Mouse (Mus musculus) heart, embryonic 10.5 days (tissue): ENCODE measurements around the gene Ppm1h. TPM values are rescaled to one million over a fixed set of nuclear protein-coding genes. Genes with fewer than 3 reads are reported as not detected.

Source experiments
- DNase-seq: peaks from one replicate; pipeline ENCODE4 v3.0.0-alpha.2; 2017; ENCODE audit warnings: low spot score
- H3K27ac ChIP-seq: fragments of 300-500 bp; sonication (generic); 2 replicates; pipeline ENCODE4 v1.5.1; 2016; ENCODE audit warnings: mild to moderate bottlenecking
- H3K27me3 ChIP-seq: fragments of 300-500 bp; sonication (generic); 2 replicates; pipeline ENCODE4 v1.6.1; 2016; ENCODE audit warnings: mild to moderate bottlenecking; ENCODE audit not compliant: poor library complexity, insufficient read depth, severe bottlenecking
- H3K36me3 ChIP-seq: fragments of 300-500 bp; sonication (generic); 2 replicates; pipeline ENCODE4 v1.6.1; 2016; ENCODE audit warnings: mild to moderate bottlenecking, moderate library complexity
- H3K4me1 ChIP-seq: fragments of 300-500 bp; sonication (generic); 2 replicates; pipeline ENCODE4 v1.6.1; 2016; ENCODE audit warnings: mild to moderate bottlenecking
- H3K4me3 ChIP-seq: fragments of 300-500 bp; sonication (generic); 2 replicates; pipeline ENCODE4 v1.5.1; 2016; ENCODE audit warnings: mild to moderate bottlenecking, moderate library complexity
- H3K9me3 ChIP-seq: fragments of 300-500 bp; sonication (generic); 2 replicates; pipeline ENCODE4 v1.6.1; 2016; ENCODE audit warnings: mild to moderate bottlenecking, moderate library complexity
- whole genome bisulfite sequencing: fragments of 180-500 bp; shearing (Covaris S2); methylation state at CpG from one replicate; pipeline ENCODE4 v1.1.7; 2016; 5-methylcytosine and 5-hydroxymethylcytosine counted together
- polyA plus RNA-seq: library from polyadenylated mRNA; unstranded; fragments of >200 nt; fragmentation: Nextera tagmentation; extraction: Ambion mirVana; gene quantifications from 2 replicates; pipeline ENCODE4 v1.2.1, GENCODE M21; 2016

Ppm1h gene
- polyA plus RNA-seq, 1 experiment from 2014 or later = 2.3 TPM

DNA sequence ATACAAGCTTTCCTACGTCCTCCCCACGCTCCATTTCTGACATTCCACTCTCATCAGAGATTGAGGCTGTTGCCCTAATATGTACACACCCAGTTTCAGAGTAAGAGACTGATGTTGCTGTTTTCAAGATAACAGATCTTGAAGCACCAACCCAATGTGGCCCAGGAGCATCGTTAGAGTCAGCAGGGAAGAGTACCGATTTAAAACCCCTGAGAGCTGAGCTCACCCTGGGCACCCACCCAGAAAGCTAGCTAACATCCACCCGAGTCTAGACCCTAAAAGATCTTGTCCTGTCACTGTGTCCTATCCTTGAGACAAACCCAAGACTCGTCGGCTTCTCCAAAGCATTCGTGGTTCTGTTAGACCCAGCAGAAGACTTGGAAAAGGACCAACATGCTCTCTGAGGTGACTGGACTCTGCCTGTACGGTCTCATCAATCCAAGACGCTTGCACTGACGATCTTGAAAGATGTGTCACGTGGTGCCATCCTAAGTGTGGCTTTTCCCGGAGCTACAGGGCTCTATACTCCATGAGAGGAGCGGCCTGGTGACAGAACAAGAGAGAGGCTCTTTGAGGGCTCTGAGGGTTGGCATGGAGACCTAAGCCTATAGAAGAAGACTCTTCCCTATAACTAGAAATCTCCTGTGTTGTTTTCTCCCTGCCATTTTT, 212.3 kb downstream of the Ppm1h start:
- Histone ChIP-seq H3K36me3 (no peaks in the 10 kb centered on the region), H3K27ac (0 out of 2 replicates have a peak overlapping the region, but pooled peaks have one; percentile 3), H3K27me3 (no peaks in the 10 kb centered on the region), H3K4me3 (no peak overlapping the region), H3K9me3 (no peaks in the 10 kb centered on the region), H3K4me1 (peaks cover 48% of the 10 kb centered on the region)
- 75% methylated on average over 14 of the region's 14 CpGs for whole genome bisulfite sequencing
- no peak for DNase-seq

DNA sequence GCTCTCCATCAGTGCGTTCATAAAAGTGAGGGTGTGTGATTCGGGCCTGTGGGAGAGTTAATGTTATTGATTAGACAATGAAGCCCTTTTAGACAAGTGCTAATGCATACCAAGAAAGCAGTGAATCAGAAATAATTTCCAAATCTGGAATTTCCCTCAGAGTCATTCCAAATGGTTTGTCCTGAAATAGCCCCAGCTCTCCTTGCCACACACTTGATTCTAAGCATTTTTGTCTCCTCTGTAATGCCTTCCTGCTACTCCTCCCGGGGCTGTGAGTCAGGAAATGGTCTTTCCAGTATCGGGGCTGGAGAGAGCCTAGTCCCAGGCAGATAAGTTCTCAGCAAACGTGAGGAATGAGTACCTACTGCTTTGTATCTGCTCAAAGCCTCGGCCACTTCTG, 212.9 kb downstream of the Ppm1h start:
- WGBS = 50% methylated on average over 6 of the region's 6 CpGs
- no peak overlapping the region for H3K27ac ChIP-seq

DNA sequence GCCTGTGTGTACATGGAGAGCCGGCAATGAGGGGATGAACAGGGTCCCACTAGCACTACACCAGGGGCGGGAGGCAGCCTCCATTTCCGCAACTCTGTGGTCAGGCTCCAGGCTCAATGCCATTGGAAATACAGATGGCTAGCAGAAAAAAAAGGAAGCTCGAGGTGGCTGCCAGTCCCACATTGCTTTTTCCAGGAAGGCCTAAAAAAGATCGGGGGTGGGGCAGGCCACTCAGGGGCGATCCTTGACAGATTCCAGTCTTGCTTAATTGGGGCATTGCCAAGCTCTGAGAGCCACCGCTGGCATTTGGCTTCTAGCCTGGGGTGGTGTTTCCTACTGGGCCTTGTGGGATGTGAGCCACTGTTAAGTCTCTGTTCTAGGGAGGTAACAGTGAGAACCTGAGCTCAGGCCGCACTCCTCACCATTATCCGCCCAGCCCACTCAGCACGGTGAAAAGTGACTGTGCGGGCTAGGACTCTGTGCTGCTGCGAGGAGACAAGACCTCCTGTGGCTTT, 216.1 kb downstream of the Ppm1h start:
- DNase-seq = no peak
- H3K36me3 ChIP-seq = no peaks in the 10 kb centered on the region
- no peak overlapping the region for H3K4me3 ChIP-seq
- peak overlapping the region; percentile 73 for H3K27ac ChIP-seq
- H3K9me3 ChIP-seq = no peaks in the 10 kb centered on the region
- peaks cover 25% of the 10 kb centered on the region for H3K4me1 ChIP-seq
- no peaks in the 10 kb centered on the region for H3K27me3 ChIP-seq
- WGBS = 61% methylated on average over 12 of the region's 12 CpGs

More for the DNA sequence above, 212.9 kb downstream of the Ppm1h start:
- Histone ChIP-seq H3K9me3 (no peaks in the 10 kb centered on the region), H3K4me3 (no peak overlapping the region), H3K27me3 (no peaks in the 10 kb centered on the region), H3K36me3 (no peaks in the 10 kb centered on the region), H3K4me1 (peaks cover 42% of the 10 kb centered on the region)
- DNase-seq = no peak

DNA sequence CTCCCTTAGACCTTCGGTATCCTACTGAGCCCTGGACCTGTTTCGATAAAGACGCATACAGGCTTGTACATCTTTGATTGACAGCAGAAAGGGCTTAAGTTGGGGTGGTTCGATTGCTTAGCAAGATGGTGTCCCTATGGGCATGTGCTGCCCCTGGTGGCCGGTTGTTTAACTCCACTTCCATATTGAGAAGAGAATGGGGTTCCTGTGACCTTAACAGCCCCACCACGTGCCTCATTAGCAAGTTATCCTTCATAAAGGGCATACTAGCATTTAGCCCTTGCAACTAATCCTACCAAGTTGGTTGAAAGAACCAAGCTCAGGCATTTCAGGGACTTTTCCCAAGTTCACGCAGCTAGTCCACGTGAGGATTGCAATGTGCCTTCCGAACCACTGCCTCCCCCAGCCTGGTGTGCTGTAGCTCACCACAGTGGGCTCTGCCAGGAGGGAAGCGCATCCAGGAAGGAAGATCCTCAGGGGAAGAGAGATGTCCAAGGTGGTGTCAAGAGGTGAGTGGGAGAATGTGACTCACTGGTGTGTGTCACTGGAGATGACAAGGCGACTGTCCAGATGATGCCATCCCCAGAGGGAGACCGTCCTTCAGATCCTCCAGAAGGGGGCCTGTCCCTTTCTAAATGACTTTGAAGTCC, 216.7 kb downstream of the Ppm1h start:
- peaks cover 22% of the 10 kb centered on the region for H3K4me1 ChIP-seq
- H3K36me3 ChIP-seq = no peaks in the 10 kb centered on the region
- H3K4me3 ChIP-seq = no peak overlapping the region
- peak overlapping the region; percentile 73 for H3K27ac ChIP-seq
- H3K9me3 ChIP-seq = no peaks in the 10 kb centered on the region
- 75% methylated on average over 12 of the region's 12 CpGs for whole genome bisulfite sequencing
- DNase-seq = no peak
- no peaks in the 10 kb centered on the region for H3K27me3 ChIP-seq

DNA sequence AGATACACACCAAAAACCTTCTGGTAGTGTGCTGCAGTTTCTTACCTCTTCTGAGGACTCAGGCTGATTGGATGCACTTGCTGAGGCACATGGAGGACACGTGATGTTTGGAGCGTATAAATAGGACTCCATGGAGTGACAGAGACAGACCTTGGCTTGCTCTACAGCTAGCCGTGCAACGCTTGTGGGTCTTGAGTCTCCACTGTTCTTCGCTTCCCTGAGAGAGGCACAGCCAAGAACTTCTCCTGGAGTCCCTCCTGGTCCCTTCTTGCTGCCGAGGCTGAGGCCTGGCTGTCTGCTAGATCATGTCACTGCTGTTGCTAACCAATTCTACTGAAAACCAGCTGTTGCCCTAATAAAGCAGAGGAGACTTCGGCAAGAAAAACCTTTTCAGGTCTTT, 221.4 kb downstream of the Ppm1h start:
- peaks cover 2% of the 10 kb centered on the region; the same call in 1 of the 2 replicates for H3K4me1 ChIP-seq
- WGBS = 83% methylated on average over 7 of the region's 7 CpGs
- no peak overlapping the region for H3K27ac ChIP-seq

DNA sequence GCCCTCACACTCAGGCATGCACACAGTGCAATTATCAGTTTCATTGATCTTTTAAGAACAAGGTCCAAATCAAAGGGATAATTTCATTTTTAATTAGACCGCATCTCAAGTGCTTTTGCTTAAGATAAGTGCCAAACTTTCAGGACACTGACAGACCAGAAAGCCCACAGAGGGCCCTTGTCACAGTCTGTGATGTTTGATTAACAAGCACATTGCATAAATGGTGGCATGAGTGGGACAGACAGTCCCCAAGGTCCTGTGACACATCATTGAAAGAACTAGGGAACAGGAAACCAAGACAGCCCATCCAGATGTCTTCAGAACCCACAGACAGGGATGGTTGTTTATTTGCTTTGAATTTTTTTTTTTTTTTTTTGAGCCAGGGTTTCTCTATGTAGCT, 221.9 kb downstream of the Ppm1h start:
- no peaks in the 10 kb centered on the region for H3K27me3 ChIP-seq
- no peaks in the 10 kb centered on the region for H3K36me3 ChIP-seq
- H3K27ac ChIP-seq = no peak overlapping the region
- H3K4me3 ChIP-seq = no peak overlapping the region
- 89% methylated on average over 1 of the region's 1 CpGs for WGBS
- no peaks in the 10 kb centered on the region for H3K9me3 ChIP-seq
- DNase-seq = no peak
- H3K4me1 ChIP-seq = no peaks in the 10 kb centered on the region

More for the DNA sequence above, 221.4 kb downstream of the Ppm1h start:
- H3K4me3 ChIP-seq = no peak overlapping the region
- no peaks in the 10 kb centered on the region for H3K36me3 ChIP-seq
- no peaks in the 10 kb centered on the region for H3K27me3 ChIP-seq
- no peaks in the 10 kb centered on the region for H3K9me3 ChIP-seq
- no peak for DNase-seq

DNA sequence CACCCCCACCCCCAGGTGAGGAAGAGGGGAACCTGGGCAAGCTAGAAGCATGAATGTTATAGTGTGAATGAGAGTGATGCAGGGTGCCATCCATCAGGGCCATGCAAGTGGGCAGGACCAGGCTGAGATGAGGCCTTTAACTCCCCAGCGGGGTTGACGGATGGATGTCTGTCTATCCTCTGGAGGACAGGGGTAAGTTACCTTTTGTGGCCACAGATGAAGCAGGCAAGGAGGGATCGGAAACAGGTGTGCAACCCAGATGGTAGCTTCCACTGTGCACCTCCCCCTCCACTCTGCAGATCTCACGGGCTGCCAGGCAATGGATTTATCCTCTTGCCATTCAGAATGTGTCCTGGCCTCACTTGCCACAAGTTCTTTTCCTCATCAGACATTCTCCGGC, 222.8 kb downstream of the Ppm1h start:
- no peaks in the 10 kb centered on the region for H3K36me3 ChIP-seq
- H3K9me3 ChIP-seq = no peaks in the 10 kb centered on the region
- no peak overlapping the region for H3K27ac ChIP-seq
- no peaks in the 10 kb centered on the region for H3K4me1 ChIP-seq
- H3K27me3 ChIP-seq = no peaks in the 10 kb centered on the region
- H3K4me3 ChIP-seq = no peak overlapping the region
- no peak for DNase-seq
- WGBS = 83% methylated on average over 5 of the region's 5 CpGs

DNA sequence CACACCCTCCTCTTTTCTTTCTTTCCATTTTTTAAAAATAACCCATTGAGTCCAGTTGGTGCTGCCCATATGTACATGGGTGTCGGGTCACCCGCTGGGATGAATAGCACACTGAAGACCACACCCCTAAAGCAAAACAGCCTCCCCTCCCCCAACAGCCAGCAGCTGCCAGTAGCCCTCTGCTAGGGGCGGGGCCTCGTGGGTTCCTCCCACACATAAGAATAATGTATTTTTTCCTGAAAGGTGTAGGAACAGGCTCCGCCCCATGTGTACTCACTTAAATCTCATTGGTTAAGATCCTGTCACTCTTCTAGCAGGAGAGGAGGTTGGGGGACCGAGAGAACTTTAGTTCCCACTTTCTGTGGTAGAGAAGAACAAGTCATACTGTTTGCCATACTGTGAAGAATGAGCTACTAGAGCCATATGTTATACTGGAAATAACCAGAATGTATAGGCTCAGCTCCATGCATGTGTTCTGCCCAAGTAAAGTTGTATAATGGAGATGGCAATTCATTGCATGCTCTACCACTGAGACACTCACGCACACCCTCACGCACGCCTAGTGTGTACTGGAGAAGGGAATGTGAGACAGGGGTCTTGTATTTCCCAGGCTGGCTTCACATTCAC, 231.0 kb downstream of the Ppm1h start:
- no peak for DNase-seq
- WGBS = 88% methylated on average over 9 of the region's 9 CpGs
- Histone ChIP-seq H3K4me3 (no peak overlapping the region), H3K27me3 (no peaks in the 10 kb centered on the region), H3K9me3 (no peaks in the 10 kb centered on the region), H3K36me3 (no peaks in the 10 kb centered on the region), H3K4me1 (peaks cover 16% of the 10 kb centered on the region), H3K27ac (no peak overlapping the region)

DNA sequence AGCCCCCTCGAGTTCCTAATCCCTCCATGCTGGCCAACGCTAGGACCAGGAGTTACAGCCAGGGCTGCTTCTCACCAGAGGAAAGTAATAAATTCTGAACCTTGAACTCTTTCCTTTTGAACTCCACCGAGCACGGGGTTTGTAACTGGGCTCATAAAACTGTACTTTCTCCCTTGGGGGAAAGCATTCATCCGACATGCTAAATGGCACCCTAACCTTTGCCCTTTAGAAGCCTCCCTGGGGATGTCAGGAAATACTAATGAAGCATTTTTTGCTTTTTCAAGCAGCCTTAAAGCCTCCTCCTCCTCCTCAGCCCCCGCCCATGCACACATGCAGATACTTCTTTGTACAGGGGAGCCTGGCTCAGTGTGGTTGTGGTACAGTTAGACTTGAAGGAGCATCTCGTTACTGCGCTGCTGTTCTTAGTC, 232.2 kb downstream of the Ppm1h start:
- H3K27me3 ChIP-seq = no peaks in the 10 kb centered on the region
- no peaks in the 10 kb centered on the region for H3K36me3 ChIP-seq
- DNase-seq = no peak
- H3K27ac ChIP-seq = no peak overlapping the region
- no peak overlapping the region for H3K4me3 ChIP-seq
- H3K4me1 ChIP-seq = peaks cover 16% of the 10 kb centered on the region
- H3K9me3 ChIP-seq = no peaks in the 10 kb centered on the region
- WGBS = 74% methylated on average over 8 of the region's 8 CpGs

DNA sequence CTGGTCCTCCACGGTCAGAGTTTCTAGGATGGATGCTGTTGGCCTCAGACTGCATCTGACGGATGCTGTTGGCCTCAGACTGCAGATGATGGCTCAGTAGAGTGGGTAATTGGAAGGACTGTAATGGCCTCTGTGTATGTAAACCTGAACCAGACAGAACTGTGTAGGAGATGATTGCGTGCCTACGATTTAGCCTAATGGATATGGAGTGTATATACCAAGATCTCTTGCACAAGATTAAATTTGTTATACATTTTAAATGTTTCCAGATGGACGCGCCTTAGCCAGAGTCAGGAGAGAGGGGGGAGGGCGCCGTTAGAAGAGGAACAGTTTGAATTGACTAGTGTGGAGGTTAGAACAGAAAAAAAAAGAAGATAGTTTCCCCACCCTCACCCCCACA, 233.1 kb downstream of the Ppm1h start:
- Histone ChIP-seq H3K9me3 (no peaks in the 10 kb centered on the region), H3K4me1 (peaks cover 16% of the 10 kb centered on the region), H3K4me3 (no peak overlapping the region), H3K36me3 (no peaks in the 10 kb centered on the region), H3K27ac (no peak overlapping the region), H3K27me3 (no peaks in the 10 kb centered on the region)
- 69% methylated on average over 8 of the region's 8 CpGs for whole genome bisulfite sequencing
- DNase-seq = no peak

DNA sequence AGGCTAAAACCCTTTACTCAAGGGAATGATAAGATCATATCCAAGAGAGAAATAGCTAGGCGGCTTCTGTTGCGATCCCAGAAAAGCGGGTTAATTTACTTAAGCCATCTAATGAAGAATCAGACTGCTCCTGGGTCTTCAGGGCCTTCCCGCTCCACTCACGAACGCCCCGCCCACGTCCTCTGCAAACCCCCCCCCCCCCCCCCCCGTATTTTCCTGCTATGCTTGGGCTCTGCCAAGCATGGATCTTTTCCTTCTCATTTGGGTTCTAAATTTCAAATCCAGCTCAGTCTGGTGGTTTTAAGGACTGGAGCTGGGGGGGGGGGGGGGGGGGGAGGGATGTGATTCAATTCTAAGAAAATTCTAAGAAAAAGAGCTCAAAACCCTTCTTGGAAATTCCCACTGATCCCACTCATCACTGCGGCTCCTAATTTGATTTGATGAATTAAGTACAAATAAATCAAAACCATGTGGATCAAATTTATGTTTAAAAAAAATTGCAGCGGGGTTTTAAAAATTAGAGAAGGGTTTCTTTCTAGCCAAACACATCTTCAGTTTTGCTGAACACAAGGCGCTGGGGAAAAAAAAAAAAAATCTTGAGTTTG, 233.6 kb downstream of the Ppm1h start:
- H3K27me3 ChIP-seq = no peaks in the 10 kb centered on the region
- DNase-seq = no peak
- WGBS = 38% methylated on average over 12 of the region's 12 CpGs
- no peaks in the 10 kb centered on the region for H3K9me3 ChIP-seq
- H3K4me1 ChIP-seq = peaks cover 16% of the 10 kb centered on the region
- H3K4me3 ChIP-seq = peak overlapping the region; percentile 25; the same call in 1 of the 2 replicates
- no peaks in the 10 kb centered on the region for H3K36me3 ChIP-seq
- peak overlapping the region; percentile 84; the same call in 1 of the 2 replicates for H3K27ac ChIP-seq

DNA sequence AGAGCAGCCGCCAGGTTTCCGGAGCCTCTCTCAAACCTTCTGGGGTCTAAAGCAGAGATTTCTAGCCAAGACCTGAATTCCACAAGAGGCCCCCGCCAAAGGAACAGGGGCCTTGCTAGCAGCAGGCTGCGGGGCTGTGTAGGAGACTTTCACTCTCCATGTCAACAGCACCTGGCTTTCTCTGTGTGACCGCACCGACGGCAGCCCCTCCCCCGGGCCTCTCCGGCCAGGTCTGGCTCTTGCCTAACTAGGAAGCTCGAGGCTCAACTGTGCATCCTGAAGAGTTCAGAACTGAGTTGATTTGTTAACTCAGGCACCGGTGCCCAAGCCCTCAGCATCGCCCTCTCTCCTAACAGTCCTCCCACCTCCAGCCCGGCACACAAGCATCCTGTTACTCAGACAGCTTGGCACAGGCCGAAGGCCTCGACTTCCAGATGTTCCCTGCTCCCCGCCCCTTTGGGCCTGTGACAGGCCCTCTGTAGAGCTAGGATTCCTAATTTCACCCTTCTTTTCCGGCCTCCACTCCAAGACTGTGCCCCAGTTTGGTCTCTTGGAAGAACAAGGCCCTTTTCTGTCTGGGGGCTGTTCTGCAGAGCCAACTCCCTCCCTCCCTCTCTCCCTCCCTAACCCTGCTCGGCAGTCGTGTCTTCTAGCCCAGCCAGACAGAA, 234.3 kb downstream of the Ppm1h start:
- peak overlapping the region; percentile 25 for H3K4me3 ChIP-seq
- H3K27ac ChIP-seq = peak overlapping the region; percentile 84
- no peaks in the 10 kb centered on the region for H3K27me3 ChIP-seq
- H3K4me1 ChIP-seq = peaks cover 16% of the 10 kb centered on the region
- peak; percentile 80 for DNase-seq
- no peaks in the 10 kb centered on the region for H3K9me3 ChIP-seq
- H3K36me3 ChIP-seq = no peaks in the 10 kb centered on the region
- WGBS = 16% methylated on average over 19 of the region's 19 CpGs
